Comparison of ENCODE assay signal across 10 mouse cellular contexts in genomic region chr2:57113431-57113830, GRCm38 (mm10). TPM values are rescaled to one million over a fixed set of nuclear protein-coding genes. Genes with fewer than 3 reads are reported as not detected.
DNase-seq lines count a peak whose midpoint lies in the region; ATAC-seq and TF ChIP-seq lines count a peak whose summit lies in the region.
"Had no signal": no experiment of that assay in that cellular context is flagged by ENCODE, and none has a peak within 500 bp of the region (broad histone marks: within the 10 kb centered on the region; RNA-seq: fewer than 3 reads in every experiment).

No protein-coding gene starts in this region.

- H3K27me3 ChIP-seq in lung, embryonic 15.5 days, result peaks cover 58% of the 10 kb centered on the region
- peaks cover 50% of the 10 kb centered on the region for H3K27me3 ChIP-seq in limb, embryonic 14.5 days (ENCODE audit: control insufficient read depth, insufficient read depth, low read length)
- H3K27me3 ChIP-seq in stomach, embryonic 15.5 days (replicated peaks), result peaks cover 40% of the 10 kb centered on the region
- H3K27me3 ChIP-seq in kidney, embryonic 14.5 days (ENCODE audit: control insufficient read depth, insufficient read depth, low read length), result peaks cover 47% of the 10 kb centered on the region

- H3K36me3 ChIP-seq in lung, embryonic 15.5 days, result no peaks in the 10 kb centered on the region
- H3K36me3 ChIP-seq in limb, embryonic 14.5 days (ENCODE audit: control insufficient read depth, insufficient read depth, low read length), result no peaks in the 10 kb centered on the region
- no peaks in the 10 kb centered on the region for H3K36me3 ChIP-seq in stomach, embryonic 15.5 days
- no peaks in the 10 kb centered on the region for H3K36me3 ChIP-seq in kidney, embryonic 14.5 days (ENCODE audit: control insufficient read depth, insufficient read depth, low read length)

- H3K9ac ChIP-seq in lung, embryonic 15.5 days, result no peak overlapping the region
- no peak overlapping the region for H3K9ac ChIP-seq in limb, embryonic 14.5 days (ENCODE audit: low read depth, low read length, severe bottlenecking)
- no peak overlapping the region for H3K9ac ChIP-seq in stomach, embryonic 15.5 days
- no peak overlapping the region for H3K9ac ChIP-seq in kidney, embryonic 14.5 days (ENCODE audit: low read depth, low read length)

- H3K9me3 ChIP-seq in lung, embryonic 15.5 days, result no peaks in the 10 kb centered on the region
- H3K9me3 ChIP-seq in limb, embryonic 14.5 days (ENCODE audit: control insufficient read depth, low read length), result no peaks in the 10 kb centered on the region
- H3K9me3 ChIP-seq in stomach, embryonic 15.5 days, result no peaks in the 10 kb centered on the region
- no peaks in the 10 kb centered on the region for H3K9me3 ChIP-seq in kidney, embryonic 14.5 days (ENCODE audit: control insufficient read depth, low read length)

- peaks cover 15% of the 10 kb centered on the region for H3K4me1 ChIP-seq in lung, embryonic 15.5 days
- H3K4me1 ChIP-seq in limb, embryonic 14.5 days (ENCODE audit: control insufficient read depth, insufficient read depth, low read length), result peaks cover 8% of the 10 kb centered on the region; the same call in 1 of the 2 replicates
- peaks cover 9% of the 10 kb centered on the region; the same call in 1 of the 2 replicates for H3K4me1 ChIP-seq in stomach, embryonic 15.5 days
- H3K4me1 ChIP-seq in kidney, embryonic 14.5 days (ENCODE audit: control insufficient read depth, insufficient read depth, low read length), result peaks cover 7% of the 10 kb centered on the region; the same call in 1 of the 2 replicates

- WGBS in lung, embryonic 15.5 days, result 38% methylated on average over 5 of the region's 5 CpGs
- WGBS in limb, embryonic 14.5 days, result 24% methylated on average over 5 of the region's 5 CpGs
- 51% methylated on average over 5 of the region's 5 CpGs for WGBS in stomach, embryonic 15.5 days
- 16% methylated on average over 5 of the region's 5 CpGs for WGBS in kidney, embryonic 14.5 days

- no peak for ATAC-seq in lung, embryonic 15.5 days (ENCODE audit: borderline replicate concordance, extremely low read depth, low FRiP score, low TSS enrichment)
- no peak for ATAC-seq in limb, embryonic 14.5 days (ENCODE audit: low FRiP score, low read depth)
- ATAC-seq in stomach, embryonic 15.5 days (ENCODE audit: insufficient read depth, low FRiP score, low read depth), result no peak
- no peak for ATAC-seq in kidney, embryonic 14.5 days (ENCODE audit: low FRiP score, low TSS enrichment)

- no peak overlapping the region for H3K27ac ChIP-seq in lung, embryonic 15.5 days
- no peak overlapping the region for H3K27ac ChIP-seq in limb, embryonic 14.5 days (replicated peaks; ENCODE audit: low read depth, low read length)
- H3K27ac ChIP-seq in stomach, embryonic 15.5 days, result no peak overlapping the region
- no peak overlapping the region for H3K27ac ChIP-seq in kidney, embryonic 14.5 days (ENCODE audit: low read depth, low read length)

- DNase-seq in cerebellum, adult 9-10 months, result peak; percentile 26
- no peak for DNase-seq in cerebellum, adult 8-10 months
- DNase-seq in lung, postnatal 36 days, result no peak
- no peak for DNase-seq in limb, embryonic 14.5 days (ENCODE audit: low spot score)
- DNase-seq in layer of hippocampus, adult 18-20 months (ENCODE audit: low spot score in 2 of 2), result no peak
- DNase-seq: cerebellum, adult 18-20 months; gastrocnemius, postnatal 36 days had no signal

- no peak for TF ChIP-seq POLR2A in limb, embryonic 14.5 days (IDR thresholded peaks at IDR 0.05; ENCODE audit: borderline replicate concordance, extremely low read depth, insufficient read depth, insufficient read length)

- peak overlapping the region; percentile 76; the same call in 1 of the 2 replicates for H3K4me3 ChIP-seq in lung, embryonic 15.5 days
- H3K4me3 ChIP-seq in limb, embryonic 14.5 days (replicated peaks; ENCODE audit: low read length), result peak overlapping the region; percentile 81
- 0 out of 2 replicates have a peak overlapping the region, but pooled peaks have one; percentile 70 for H3K4me3 ChIP-seq in stomach, embryonic 15.5 days (replicated peaks)
- no peak overlapping the region for H3K4me3 ChIP-seq in kidney, embryonic 14.5 days (ENCODE audit: low read length)

- H3K4me2 ChIP-seq in lung, embryonic 15.5 days, result peak overlapping the region; percentile 99
- peak overlapping the region; percentile 99 for H3K4me2 ChIP-seq in limb, embryonic 14.5 days (replicated peaks; ENCODE audit: low read depth, low read length, severe bottlenecking)
- H3K4me2 ChIP-seq in stomach, embryonic 15.5 days, result peak overlapping the region; percentile 99
- no peak overlapping the region for H3K4me2 ChIP-seq in kidney, embryonic 14.5 days (replicated peaks; ENCODE audit: low read depth, low read length)

RNA-seq across cellular contexts. Expression of gene Nr4a2, which starts 10.4 kb away (rescaled TPM):
- 4.3 and 5.2 TPM in 2 replicates for polyA plus RNA-seq in lung, embryonic 15.5 days (2015; fragmentation: Nextera tagmentation; extraction: Ambion mirVana)
- 6.4 and 8.7 TPM in 2 replicates for polyA plus RNA-seq in limb, embryonic 14.5 days (2012; rRNA removed)
- polyA plus RNA-seq in limb, embryonic 14.5 days (2014; fragmentation: Nextera tagmentation; extraction: Ambion mirVana), result 5.5 and 5.8 TPM in 2 replicates
- polyA plus RNA-seq in stomach, embryonic 15.5 days (2015; fragmentation: Nextera tagmentation; extraction: Ambion mirVana), result 7.0 and 7.3 TPM in 2 replicates
- polyA plus RNA-seq in kidney, embryonic 14.5 days (2014; fragmentation: Nextera tagmentation; extraction: Ambion mirVana), result 3.3 and 5.4 TPM in 2 replicates
- 10 to 100 TPM; 71.6 to 74.3 TPM for total RNA-seq in layer of hippocampus, adult 18-20 months (2021)
